Mouse (Mus musculus) megakaryocyte, embryonic 14.5 days (primary cell): ENCODE data around the gene Ubxn2a.

Experiments
- FLI1 ChIP-seq: IDR thresholded peaks from 2 replicates; pipeline ENCODE4 v1.6.1; 2012; ENCODE audit warnings: low read length, inconsistent platforms, mixed read lengths
- GATA1 ChIP-seq: IDR thresholded peaks from 3 replicates; pipeline ENCODE4 v1.6.1; 2012; ENCODE audit warnings: mixed read lengths, low read length, inconsistent platforms, borderline replicate concordance

GRCm38 (mm10) chr12:4885062-4885461 lies 22.4 kb downstream of the Ubxn2a start:
- no peak for TF ChIP-seq GATA1
- TF ChIP-seq FLI1 = no peak
